Mouse (Mus musculus) small intestine, adult 2 months (tissue): ENCODE measurements around the gene Hdac4. TPM values are rescaled to one million over a fixed set of nuclear protein-coding genes. Genes with fewer than 3 reads are reported as not detected.
A peak's percentile ranks its signal among the peaks of the same experiment; 100 is the strongest.

ENCODE experiments used
- H3K27ac ChIP-seq: fragments of 200-500 bp; 2 replicates; pipeline ENCODE4 v1.5.1; 2012; ENCODE audit warnings: low read depth, low read length, control low read depth, inconsistent platforms; ENCODE audit not compliant: insufficient read depth
- H3K27me3 ChIP-seq: fragments of 200-500 bp; 2 replicates; pipeline ENCODE4 v1.6.1; 2012; ENCODE audit warnings: mild to moderate bottlenecking, moderate library complexity, low read length, inconsistent platforms; ENCODE audit not compliant: control insufficient read depth, insufficient read depth
- H3K36me3 ChIP-seq: fragments of 200-500 bp; 2 replicates; pipeline ENCODE4 v1.6.1; 2012; ENCODE audit warnings: mild to moderate bottlenecking, low read length, control low read depth, inconsistent platforms; ENCODE audit not compliant: control insufficient read depth, insufficient read depth
- H3K4me1 ChIP-seq: fragments of 200-500 bp; 2 replicates; pipeline ENCODE4 v1.6.1; 2012; ENCODE audit warnings: low read length, inconsistent platforms, mixed read lengths; ENCODE audit not compliant: control insufficient read depth, insufficient read depth, insufficient read length
- H3K4me3 ChIP-seq: fragments of 200-500 bp; 2 replicates; pipeline ENCODE4 v1.5.1; 2012; ENCODE audit warnings: low read depth, mild to moderate bottlenecking, control low read depth, inconsistent platforms, low read length, moderate library complexity
- CTCF ChIP-seq: fragments of 200-500 bp; IDR thresholded peaks from 2 replicates; pipeline ENCODE4 v1.5.1; 2012; ENCODE audit warnings: low read depth, mild to moderate bottlenecking, control low read depth, inconsistent platforms, low read length, moderate library complexity, mixed read lengths; ENCODE audit not compliant: insufficient replicate concordance, insufficient read length; ENCODE audit errors: extremely low read depth
- POLR2A ChIP-seq: fragments of 200-500 bp; IDR thresholded peaks from 2 replicates; pipeline ENCODE4 v1.6.1; 2012; ENCODE audit warnings: low read depth, mild to moderate bottlenecking, control low read depth, inconsistent platforms, low read length, moderate library complexity
- WGBS: fragments of 180-500 bp; shearing (Covaris S2); methylation state at CpG from one replicate; pipeline ENCODE4 v1.1.7; 2018; 5-methylcytosine and 5-hydroxymethylcytosine counted together
- polyA plus RNA-seq: library from polyadenylated mRNA; depleted of rRNA; stranded (reverse); fragments of >200 nt; gene quantifications from 2 replicates; pipeline ENCODE4 v1.2.3, GENCODE M21; 2012

Hdac4 gene
- polyA plus RNA-seq, 1 experiment: 21.0 TPM

DNA sequence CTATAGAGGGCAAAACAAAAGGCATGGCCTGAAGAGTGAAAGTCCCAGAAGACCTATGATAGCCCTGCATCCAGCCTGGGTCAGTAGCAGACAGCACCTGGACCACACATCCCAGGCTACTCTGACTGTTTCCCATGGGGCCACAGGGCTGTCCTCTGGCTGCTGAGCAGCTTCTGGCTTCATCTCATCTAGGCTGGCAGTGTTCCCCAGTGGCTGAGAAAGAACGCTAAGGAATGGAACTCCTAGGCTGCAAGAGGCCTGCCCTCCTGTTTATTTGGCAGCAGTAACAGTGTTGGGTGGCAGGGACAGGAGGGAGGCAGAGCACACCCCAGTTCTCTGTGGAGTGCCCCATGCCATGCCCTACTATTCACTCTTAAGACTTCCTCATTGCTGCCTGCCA is 228.5 kb downstream of the Hdac4 start:
- no peak for TF ChIP-seq CTCF
- TF ChIP-seq POLR2A: no peak
- H3K4me3 ChIP-seq: no peak overlapping the region
- no peak overlapping the region for H3K27ac ChIP-seq
- WGBS: 63% methylated on average over 1 of the region's 1 CpGs
- H3K27me3 ChIP-seq: no peaks in the 10 kb centered on the region
- no peaks in the 10 kb centered on the region for H3K4me1 ChIP-seq
- peaks cover 57% of the 10 kb centered on the region for H3K36me3 ChIP-seq

DNA sequence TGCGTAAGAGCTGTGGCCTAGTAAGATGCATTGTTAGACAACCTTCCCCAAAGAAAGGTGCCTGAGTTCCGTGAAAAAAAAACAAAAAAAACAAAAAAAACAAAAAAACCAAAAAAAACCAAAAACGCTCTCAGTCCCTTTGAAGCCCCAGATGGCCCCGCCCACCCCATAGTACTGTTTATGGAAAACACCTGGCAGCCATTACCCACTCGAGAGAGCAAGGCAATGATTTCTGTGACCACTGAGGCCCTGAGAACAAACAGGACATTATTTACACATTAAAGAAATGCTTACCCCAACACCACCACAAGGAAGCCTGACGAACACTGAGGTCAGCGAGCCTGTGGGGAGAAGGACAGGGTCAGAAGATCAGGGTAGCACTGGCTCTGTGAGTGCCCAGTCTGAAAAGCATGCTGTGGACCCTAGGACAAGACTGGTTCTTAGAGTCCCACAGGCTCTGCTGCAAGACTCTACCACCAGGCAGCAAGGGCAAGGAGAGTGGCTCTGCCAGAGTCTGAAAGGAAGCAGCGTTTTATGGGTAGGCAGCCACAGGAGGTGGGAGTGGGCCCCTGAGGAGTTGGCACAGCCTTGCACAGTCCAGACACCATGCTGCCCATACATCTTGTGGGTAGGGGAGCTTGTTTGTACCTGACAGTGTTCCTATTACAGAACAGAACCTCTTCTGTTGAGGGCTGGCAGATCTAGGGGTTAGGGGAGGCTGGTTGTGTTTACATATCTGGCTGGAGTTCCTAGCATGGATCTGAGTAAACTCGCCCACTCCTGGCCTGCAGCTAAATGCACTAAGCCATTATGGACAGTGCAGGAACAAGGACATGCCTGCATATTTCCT is 230.8 kb downstream of the Hdac4 start:
- WGBS: 86% methylated on average over 9 of the region's 9 CpGs
- H3K27ac ChIP-seq: no peak overlapping the region

DNA sequence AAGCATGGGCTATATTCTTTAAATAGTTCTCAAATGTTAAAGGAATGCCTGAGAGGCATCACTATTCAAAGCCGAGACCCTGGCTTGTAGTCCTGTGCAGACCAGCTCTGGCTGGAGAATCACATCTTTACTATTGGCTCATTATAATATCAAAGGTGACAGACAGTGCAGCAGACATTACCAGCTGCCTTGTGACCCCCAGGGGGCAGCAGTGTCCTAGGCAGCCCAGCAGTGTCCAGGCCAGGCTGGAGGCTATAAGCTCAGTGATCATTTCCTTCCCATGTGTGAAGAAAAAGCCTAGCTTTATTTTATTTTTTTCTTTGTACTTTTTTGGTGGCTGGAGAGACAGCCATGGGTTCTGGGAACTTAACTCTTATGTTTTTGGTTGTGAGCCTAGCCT is 233.2 kb downstream of the Hdac4 start:
- TF ChIP-seq CTCF (peak; percentile 80; the same call in 1 of the 2 replicates), POLR2A (no peak)
- H3K4me3 ChIP-seq: no peak overlapping the region
- H3K27me3 ChIP-seq: no peaks in the 10 kb centered on the region
- H3K27ac ChIP-seq: no peak overlapping the region
- peaks cover 42% of the 10 kb centered on the region for H3K36me3 ChIP-seq
- WGBS: 70% methylated on average over 1 of the region's 1 CpGs
- no peaks in the 10 kb centered on the region for H3K4me1 ChIP-seq

More for the DNA sequence above, 230.8 kb downstream of the Hdac4 start:
- H3K27me3 ChIP-seq: no peaks in the 10 kb centered on the region
- H3K4me3 ChIP-seq: no peak overlapping the region
- H3K4me1 ChIP-seq: no peaks in the 10 kb centered on the region
- H3K36me3 ChIP-seq: peaks cover 42% of the 10 kb centered on the region
- TF ChIP-seq CTCF (no peak), POLR2A (no peak)

DNA sequence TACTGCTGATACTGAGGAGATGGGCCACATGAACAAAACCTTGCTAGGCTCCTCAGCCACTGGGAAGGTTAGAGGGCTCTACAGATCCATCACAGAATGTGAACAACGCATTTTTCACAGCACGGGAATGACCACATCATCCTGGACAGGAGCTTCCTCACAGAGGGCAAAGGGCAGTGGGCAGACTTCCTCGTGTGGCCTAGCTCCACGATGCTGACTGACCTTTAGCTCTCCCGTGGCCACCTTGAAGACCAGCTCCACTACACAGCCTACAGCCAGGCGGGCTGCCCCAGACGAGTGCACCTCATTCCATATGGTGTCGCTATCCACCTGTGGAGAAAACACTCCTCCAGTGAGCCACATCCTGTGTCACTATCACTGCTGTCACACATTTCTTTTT is 234.3 kb downstream of the Hdac4 start:
- no peak overlapping the region for H3K4me3 ChIP-seq
- TF ChIP-seq CTCF (no peak), POLR2A (no peak)
- no peaks in the 10 kb centered on the region for H3K4me1 ChIP-seq
- peaks cover 40% of the 10 kb centered on the region for H3K36me3 ChIP-seq
- H3K27ac ChIP-seq: no peak overlapping the region
- 67% methylated on average over 8 of the region's 8 CpGs for whole genome bisulfite sequencing
- H3K27me3 ChIP-seq: no peaks in the 10 kb centered on the region

DNA sequence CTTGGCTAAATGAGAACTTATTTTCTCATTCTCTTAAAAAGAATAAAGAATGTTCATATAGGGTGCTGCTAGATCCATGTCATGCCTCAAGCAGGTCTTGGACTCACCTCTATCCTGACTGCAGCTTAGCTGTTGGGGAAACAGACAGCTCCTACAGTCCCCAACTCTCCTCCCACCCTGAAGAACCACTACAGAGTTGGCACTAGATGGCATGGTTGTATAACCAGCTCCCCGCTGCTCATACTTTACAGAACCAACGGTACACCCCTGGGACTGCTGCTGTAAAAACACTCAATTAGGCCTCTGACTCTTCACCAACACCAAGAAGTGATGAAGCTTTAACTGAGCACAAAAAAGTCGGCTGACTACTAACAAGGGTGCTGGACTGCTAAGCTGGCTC is 235.6 kb downstream of the Hdac4 start:
- TF ChIP-seq POLR2A (no peak), CTCF (no peak)
- H3K4me3 ChIP-seq: no peak overlapping the region
- no peak overlapping the region for H3K27ac ChIP-seq
- 84% methylated on average over 3 of the region's 3 CpGs for WGBS
- no peaks in the 10 kb centered on the region for H3K4me1 ChIP-seq
- no peaks in the 10 kb centered on the region for H3K27me3 ChIP-seq
- H3K36me3 ChIP-seq: peaks cover 42% of the 10 kb centered on the region

DNA sequence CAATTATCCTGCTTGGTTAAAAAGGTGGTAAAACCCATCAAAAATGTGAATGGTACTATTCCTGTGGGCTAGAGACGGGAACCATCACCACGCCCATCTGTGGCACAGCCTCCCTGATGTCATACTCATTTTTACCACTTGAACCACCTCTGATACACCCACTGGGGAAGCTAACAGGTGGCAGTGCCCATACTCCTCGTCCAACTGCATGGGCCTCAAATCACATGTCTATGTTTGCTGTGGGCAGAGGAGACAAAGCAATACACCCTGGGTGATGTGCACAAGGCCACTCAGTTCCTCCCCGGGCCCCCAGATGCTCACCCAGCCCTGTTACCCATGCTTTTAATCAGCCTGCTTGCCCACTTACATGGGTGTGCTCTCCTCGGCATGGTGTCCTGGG is 236.5 kb downstream of the Hdac4 start:
- H3K27ac ChIP-seq: no peak overlapping the region
- H3K4me3 ChIP-seq: no peak overlapping the region
- H3K36me3 ChIP-seq: peaks cover 40% of the 10 kb centered on the region
- no peaks in the 10 kb centered on the region for H3K4me1 ChIP-seq
- WGBS: 89% methylated on average over 5 of the region's 5 CpGs
- no peak for TF ChIP-seq POLR2A
- no peak for TF ChIP-seq CTCF
- H3K27me3 ChIP-seq: no peaks in the 10 kb centered on the region

DNA sequence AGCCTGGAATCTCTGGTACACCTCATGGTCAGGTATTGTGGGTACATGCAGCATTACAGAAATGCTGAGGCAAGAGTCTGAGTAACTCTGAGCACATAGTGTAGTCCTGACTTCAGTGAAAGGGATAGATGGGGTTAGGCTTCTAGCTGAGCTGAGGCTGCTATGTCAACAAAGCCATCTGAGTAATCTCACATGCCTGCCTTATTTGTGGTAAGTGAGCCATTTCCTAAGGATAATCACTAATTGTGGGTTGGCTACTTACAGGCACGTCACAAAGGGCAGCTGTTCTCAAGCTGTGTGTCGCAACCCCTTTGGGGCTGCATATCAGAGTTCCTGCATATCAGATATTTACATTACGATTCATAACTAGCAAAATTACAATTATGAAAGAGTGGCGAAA is 239.3 kb downstream of the Hdac4 start:
- Histone ChIP-seq H3K4me3 (no peak overlapping the region), H3K4me1 (no peaks in the 10 kb centered on the region), H3K27me3 (no peaks in the 10 kb centered on the region), H3K27ac (no peak overlapping the region), H3K36me3 (peaks cover 47% of the 10 kb centered on the region)
- no peak for TF ChIP-seq POLR2A
- TF ChIP-seq CTCF: no peak
- 55% methylated on average over 4 of the region's 4 CpGs for WGBS

DNA sequence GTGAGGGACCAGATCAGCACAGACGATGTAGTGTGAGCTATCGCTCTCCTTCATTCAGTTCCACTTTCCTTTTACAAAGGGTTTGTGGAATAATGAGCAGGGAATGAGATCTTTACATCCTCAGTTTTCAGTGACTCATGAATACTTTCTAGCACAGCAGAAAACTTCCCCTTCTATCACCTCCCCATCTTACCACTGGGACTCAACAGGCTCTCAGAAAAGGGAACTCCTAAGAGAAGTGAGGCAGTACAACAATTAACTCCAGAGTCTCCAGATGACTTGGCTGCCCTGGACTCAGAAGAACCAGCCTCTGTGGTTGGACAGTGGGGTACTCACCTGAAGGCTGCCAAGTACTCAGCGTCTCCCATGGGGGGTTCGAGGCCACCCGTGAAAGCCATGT is 240.5 kb downstream of the Hdac4 start:
- WGBS: 81% methylated on average over 5 of the region's 5 CpGs
- Histone ChIP-seq H3K36me3 (peaks cover 45% of the 10 kb centered on the region), H3K27me3 (no peaks in the 10 kb centered on the region), H3K4me3 (no peak overlapping the region), H3K27ac (no peak overlapping the region), H3K4me1 (no peaks in the 10 kb centered on the region)
- no peak for TF ChIP-seq CTCF
